In the genomic region with DNA sequence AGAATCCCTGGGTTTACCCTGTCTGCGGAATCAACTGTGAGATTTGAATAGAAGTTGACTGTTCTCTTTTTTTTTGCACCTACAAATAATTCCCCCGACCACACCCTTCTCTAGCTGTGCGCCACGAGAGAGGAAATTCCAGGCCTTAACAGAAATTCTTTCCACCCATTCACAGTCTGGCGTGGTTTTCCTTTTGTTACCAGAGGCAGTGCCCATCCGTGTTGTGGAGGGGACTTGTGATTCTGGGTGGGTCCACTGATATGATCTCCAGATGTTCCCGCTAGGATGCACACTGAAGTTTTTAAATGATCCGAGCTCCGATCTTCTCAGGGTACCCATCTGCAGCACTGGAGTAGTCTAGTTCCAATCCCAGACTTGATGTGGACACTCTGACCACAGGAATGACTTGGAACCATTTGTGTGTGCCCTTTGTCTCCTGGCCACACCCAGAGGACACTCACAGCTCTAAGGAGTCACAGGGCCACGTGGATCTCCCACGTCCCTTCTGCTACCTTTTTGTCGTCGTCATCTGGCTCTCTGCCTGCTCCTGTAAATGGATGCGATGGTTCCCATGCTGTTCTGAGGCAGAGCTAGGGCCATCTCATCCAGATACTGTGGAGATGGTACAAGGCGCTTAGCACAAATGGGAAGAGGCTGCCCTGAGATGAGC, we compare ENCODE assay signal across 11 mouse cellular contexts. TPM values are rescaled to one million over a fixed set of nuclear protein-coding genes. Genes with fewer than 3 reads are reported as not detected.
DNase-seq lines count a peak whose midpoint lies in the region; ATAC-seq and TF ChIP-seq lines count a peak whose summit lies in the region.
"Had no signal": no experiment of that assay in that cellular context is flagged by ENCODE, and none has a peak within 500 bp of the region (broad histone marks: within the 10 kb centered on the region; RNA-seq: fewer than 3 reads in every experiment).

No protein-coding gene starts in this region.

- WGBS in heart, embryonic 11.5 days (ENCODE audit: insufficient replicate concordance), result 73% methylated on average over 15 of the region's 15 CpGs
- 51% methylated on average over 15 of the region's 15 CpGs for WGBS in embryonic facial prominence, embryonic 13.5 days
- WGBS in limb, embryonic 13.5 days, result 69% methylated on average over 15 of the region's 15 CpGs
- WGBS in midbrain, embryonic 16.5 days, result 85% methylated on average over 15 of the region's 15 CpGs
- 86% methylated on average over 15 of the region's 15 CpGs for WGBS in midbrain, postnatal 0 days

- ATAC-seq in heart, embryonic 11.5 days (replicated peaks; ENCODE audit: insufficient number of reproducible peaks, low FRiP score, low TSS enrichment), result no peak
- no peak for ATAC-seq in embryonic facial prominence, embryonic 13.5 days (ENCODE audit: insufficient number of reproducible peaks, insufficient read depth, low FRiP score, low TSS enrichment, low read depth)
- ATAC-seq in limb, embryonic 13.5 days (ENCODE audit: low FRiP score, low read depth), result no peak
- ATAC-seq in midbrain, embryonic 16.5 days, result no peak
- ATAC-seq in midbrain, postnatal 0 days (ENCODE audit: low FRiP score), result no peak

- no peak overlapping the region for H3K4me3 ChIP-seq in heart, embryonic 11.5 days (ENCODE audit: low read depth, low read length)
- H3K4me3 ChIP-seq in embryonic facial prominence, embryonic 13.5 days, result peak overlapping the region; percentile 83
- no peak overlapping the region for H3K4me3 ChIP-seq in limb, embryonic 13.5 days
- no peak overlapping the region for H3K4me3 ChIP-seq in midbrain, embryonic 16.5 days (ENCODE audit: low read depth, low read length)
- H3K4me3 ChIP-seq in midbrain, postnatal 0 days (ENCODE audit: low read depth, low read length), result no peak overlapping the region

- DNase-seq in heart, postnatal 25 days (ENCODE audit: low spot score), result no peak
- DNase-seq in 3134 (ENCODE audit: extremely low read depth, insufficient read length, low spot score), result peak; percentile 72
- DNase-seq in midbrain, postnatal 0 days (ENCODE audit: low spot score), result no peak
- DNase-seq in right cerebral cortex, postnatal 4 days, result no peak
- DNase-seq: cerebellum, adult 8-10 months; gastrocnemius, postnatal 10 days; kidney, adult 18-20 months had no signal

- H3K9ac ChIP-seq in heart, embryonic 11.5 days (ENCODE audit: low read depth, low read length), result no peak overlapping the region
- H3K9ac ChIP-seq in embryonic facial prominence, embryonic 13.5 days, result peak overlapping the region; percentile 56; the same call in 1 of the 2 replicates
- H3K9ac ChIP-seq in limb, embryonic 13.5 days, result no peak overlapping the region
- H3K9ac ChIP-seq in midbrain, embryonic 16.5 days (ENCODE audit: low read depth, low read length), result no peak overlapping the region
- no peak overlapping the region for H3K9ac ChIP-seq in midbrain, postnatal 0 days (replicated peaks; ENCODE audit: low read length, poor library complexity, severe bottlenecking)

- TF ChIP-seq CTCF in midbrain, postnatal 0 days (IDR thresholded peaks at IDR 0.05), result no peak

- no peak overlapping the region; the same call in 1 of the 2 replicates for H3K27ac ChIP-seq in heart, embryonic 11.5 days (ENCODE audit: low read depth, low read length)
- H3K27ac ChIP-seq in embryonic facial prominence, embryonic 13.5 days, result peak overlapping the region; percentile 99
- peak overlapping the region; percentile 91 for H3K27ac ChIP-seq in limb, embryonic 13.5 days
- H3K27ac ChIP-seq in midbrain, embryonic 16.5 days (ENCODE audit: low read length), result no peak overlapping the region
- H3K27ac ChIP-seq in midbrain, postnatal 0 days (ENCODE audit: low read depth, low read length), result no peak overlapping the region

- H3K36me3 ChIP-seq in heart, embryonic 11.5 days (ENCODE audit: control insufficient read depth, insufficient read depth, low read length), result no peaks in the 10 kb centered on the region; the same call in 1 of the 2 replicates
- H3K36me3 ChIP-seq in embryonic facial prominence, embryonic 13.5 days, result peaks cover 22% of the 10 kb centered on the region
- peaks cover 4% of the 10 kb centered on the region; the same call in 1 of the 2 replicates for H3K36me3 ChIP-seq in limb, embryonic 13.5 days
- no peaks in the 10 kb centered on the region for H3K36me3 ChIP-seq in midbrain, embryonic 16.5 days (ENCODE audit: control insufficient read depth, insufficient read depth, low read length)
- no peaks in the 10 kb centered on the region for H3K36me3 ChIP-seq in midbrain, postnatal 0 days (ENCODE audit: insufficient read depth, low read length)

- peak overlapping the region; percentile 17; the same call in 1 of the 2 replicates for H3K4me2 ChIP-seq in heart, embryonic 11.5 days
- H3K4me2 ChIP-seq in embryonic facial prominence, embryonic 13.5 days, result peak overlapping the region; percentile 59
- H3K4me2 ChIP-seq in limb, embryonic 13.5 days (replicated peaks), result peak overlapping the region; percentile 73
- no peak overlapping the region for H3K4me2 ChIP-seq in midbrain, embryonic 16.5 days (ENCODE audit: low read length)
- no peak overlapping the region for H3K4me2 ChIP-seq in midbrain, postnatal 0 days (ENCODE audit: low read depth, low read length, poor library complexity, severe bottlenecking)

- peaks cover 43% of the 10 kb centered on the region for H3K4me1 ChIP-seq in heart, embryonic 11.5 days (ENCODE audit: control insufficient read depth, insufficient read depth, low read length)
- H3K4me1 ChIP-seq in embryonic facial prominence, embryonic 13.5 days, result peaks cover 84% of the 10 kb centered on the region
- peaks cover 78% of the 10 kb centered on the region for H3K4me1 ChIP-seq in limb, embryonic 13.5 days
- peaks cover 18% of the 10 kb centered on the region for H3K4me1 ChIP-seq in midbrain, embryonic 16.5 days (ENCODE audit: control insufficient read depth, insufficient read depth, low read length)
- peaks cover 9% of the 10 kb centered on the region; the same call in 1 of the 2 replicates for H3K4me1 ChIP-seq in midbrain, postnatal 0 days (ENCODE audit: insufficient read depth, low read length)

- intact Hi-C loops in heart, postnatal 25 days (cut with DNase I), result loop anchor here (2.0 kb wide), 1 partner anchor 16 kb away; no protein-coding TSS in a partner anchor

- no peaks in the 10 kb centered on the region for H3K9me3 ChIP-seq in heart, embryonic 11.5 days (replicated peaks; ENCODE audit: control insufficient read depth, low read length)
- no peaks in the 10 kb centered on the region for H3K9me3 ChIP-seq in embryonic facial prominence, embryonic 13.5 days
- no peaks in the 10 kb centered on the region for H3K9me3 ChIP-seq in limb, embryonic 13.5 days
- H3K9me3 ChIP-seq in midbrain, embryonic 16.5 days (replicated peaks; ENCODE audit: control insufficient read depth, low read length, poor library complexity, severe bottlenecking), result no peaks in the 10 kb centered on the region
- no peaks in the 10 kb centered on the region for H3K9me3 ChIP-seq in midbrain, postnatal 0 days (ENCODE audit: low read length)

- H3K27me3 ChIP-seq in heart, embryonic 11.5 days (ENCODE audit: control insufficient read depth, insufficient read depth, low read length), result no peaks in the 10 kb centered on the region
- H3K27me3 ChIP-seq in embryonic facial prominence, embryonic 13.5 days, result no peaks in the 10 kb centered on the region
- no peaks in the 10 kb centered on the region for H3K27me3 ChIP-seq in limb, embryonic 13.5 days
- H3K27me3 ChIP-seq in midbrain, embryonic 16.5 days (ENCODE audit: control insufficient read depth, insufficient read depth, low read depth, low read length), result peaks cover 16% of the 10 kb centered on the region
- H3K27me3 ChIP-seq in midbrain, postnatal 0 days (ENCODE audit: insufficient read depth, low read length), result peaks cover 14% of the 10 kb centered on the region

RNA-seq across cellular contexts. Expression of gene Anxa2, which starts 3.1 kb away (rescaled TPM):
- polyA plus RNA-seq in heart, embryonic 11.5 days (2014; fragmentation: Nextera tagmentation; extraction: Ambion mirVana), result 386 and 425 TPM in 2 replicates
- total RNA-seq in heart, postnatal 25 days (2021), result 100 to 1,000 TPM in 1 of 2 experiments, 10 to 100 TPM in 1; 95.4 to 104 TPM
- 1,084 and 1,195 TPM in 2 replicates for polyA plus RNA-seq in embryonic facial prominence, embryonic 13.5 days (2015; fragmentation: Nextera tagmentation; extraction: Ambion mirVana)
- polyA plus RNA-seq in limb, embryonic 13.5 days (2015; fragmentation: Nextera tagmentation; extraction: Ambion mirVana), result 691 and 735 TPM in 2 replicates
- 95.3 and 96.4 TPM in 2 replicates for polyA plus RNA-seq in midbrain, embryonic 16.5 days (2015; fragmentation: Nextera tagmentation; extraction: Ambion mirVana)
- 68.4 and 73.2 TPM in 2 replicates for total RNA-seq in midbrain, postnatal 0 days (2014; rRNA removed)
- 69.2 and 79.1 TPM in 2 replicates for polyA plus RNA-seq in midbrain, postnatal 0 days (2015; fragmentation: Nextera tagmentation; extraction: Ambion mirVana)

RNA-seq across cellular contexts. Expression of gene Ice2, which starts 58.8 kb away (rescaled TPM):
- 14.5 and 15.6 TPM in 2 replicates for polyA plus RNA-seq in heart, embryonic 11.5 days (2014; fragmentation: Nextera tagmentation; extraction: Ambion mirVana)
- 1 to 10 TPM; 6.9 to 7.0 TPM for total RNA-seq in heart, postnatal 25 days (2021)
- polyA plus RNA-seq in embryonic facial prominence, embryonic 13.5 days (2015; fragmentation: Nextera tagmentation; extraction: Ambion mirVana), result 20.2 and 22.4 TPM in 2 replicates
- polyA plus RNA-seq in limb, embryonic 13.5 days (2015; fragmentation: Nextera tagmentation; extraction: Ambion mirVana), result 20.0 and 22.2 TPM in 2 replicates
- 9.8 and 11.7 TPM in 2 replicates for polyA plus RNA-seq in midbrain, embryonic 16.5 days (2015; fragmentation: Nextera tagmentation; extraction: Ambion mirVana)
- 7.3 and 8.9 TPM in 2 replicates for total RNA-seq in midbrain, postnatal 0 days (2014; rRNA removed)
- 4.9 and 5.0 TPM in 2 replicates for polyA plus RNA-seq in midbrain, postnatal 0 days (2015; fragmentation: Nextera tagmentation; extraction: Ambion mirVana)

Comparison
In these comparisons a context has a peak if more than half of its experiments do, and no peak if none do; other contexts are left out.
1. H3K27ac ChIP-seq: peak in embryonic facial prominence, embryonic 13.5 days (single experiment) and limb, embryonic 13.5 days (single experiment); none in heart, embryonic 11.5 days (single experiment), midbrain, embryonic 16.5 days (single experiment) and midbrain, postnatal 0 days (single experiment).
2. H3K4me2 ChIP-seq: peak in heart, embryonic 11.5 days (single experiment), embryonic facial prominence, embryonic 13.5 days (single experiment) and limb, embryonic 13.5 days (single experiment); none in midbrain, embryonic 16.5 days (single experiment) and midbrain, postnatal 0 days (single experiment).